Mouse (Mus musculus) testis, adult 2 months (tissue): Measurements from ENCODE around the gene Rbm20.

Experiments
- CTCF ChIP-seq: fragments of 200-500 bp; IDR thresholded peaks from 2 replicates; pipeline ENCODE4 v1.5.1; 2012; ENCODE audit warnings: low read depth, mild to moderate bottlenecking, inconsistent platforms, low read length, moderate library complexity; ENCODE audit not compliant: control insufficient read depth, insufficient read depth, insufficient replicate concordance
- POLR2A ChIP-seq: fragments of 200-500 bp; IDR thresholded peaks from 2 replicates; pipeline ENCODE4 v1.6.1; 2012; ENCODE audit warnings: low read depth, mild to moderate bottlenecking, inconsistent platforms, low read length, moderate library complexity; ENCODE audit not compliant: control insufficient read depth

DNA sequence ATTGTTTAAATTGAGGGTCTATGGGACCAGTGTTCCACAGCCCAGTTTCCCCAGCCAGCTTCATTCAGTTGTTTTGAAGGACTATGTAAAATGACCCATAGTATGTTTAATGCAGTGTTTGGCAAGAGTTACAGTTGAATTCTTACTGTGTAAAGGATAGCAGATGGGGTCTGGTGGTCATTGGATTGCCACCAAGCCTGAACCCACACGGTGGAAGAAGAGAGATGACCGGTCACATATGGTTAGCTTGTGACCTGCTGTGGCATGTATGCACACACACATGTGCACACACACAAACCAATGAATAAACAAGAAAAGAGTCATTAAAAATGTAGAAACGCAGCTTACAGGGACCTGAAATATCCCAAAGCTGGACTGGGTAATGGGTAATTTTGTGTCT, 19.5 kb downstream of the Rbm20 start:
- no peak for TF ChIP-seq CTCF
- no peak for TF ChIP-seq POLR2A
